Mouse (Mus musculus) testis, adult 2 months (tissue): ENCODE results near the gene Itpka. TPM values are rescaled to one million over a fixed set of nuclear protein-coding genes. Genes with fewer than 3 reads are reported as not detected.
"Not testable (repeated sequence)": the region's sequence is repeated elsewhere in the genome, so short reads cannot be mapped to it uniquely, and the experiment has no call there.

Experiments used
- H3K27ac ChIP-seq: fragments of 200-500 bp; 2 replicates; pipeline ENCODE4 v1.5.1; 2012; ENCODE audit warnings: low read depth, low read length; ENCODE audit not compliant: control insufficient read depth, insufficient read depth
- H3K27me3 ChIP-seq: fragments of 200-500 bp; 2 replicates; pipeline ENCODE4 v1.6.1; 2012; ENCODE audit warnings: mild to moderate bottlenecking, low read length, moderate library complexity; ENCODE audit not compliant: control insufficient read depth, insufficient read depth
- H3K36me3 ChIP-seq: fragments of 200-500 bp; 2 replicates; pipeline ENCODE4 v1.6.1; 2012; ENCODE audit warnings: mild to moderate bottlenecking, low read length; ENCODE audit not compliant: control insufficient read depth, insufficient read depth
- H3K4me1 ChIP-seq: fragments of 200-500 bp; 2 replicates; pipeline ENCODE4 v1.6.1; 2012; ENCODE audit warnings: low read length; ENCODE audit not compliant: control insufficient read depth, insufficient read depth
- H3K4me3 ChIP-seq: fragments of 200-500 bp; 2 replicates; pipeline ENCODE4 v1.5.1; 2012; ENCODE audit warnings: low read depth, mild to moderate bottlenecking, low read length, moderate library complexity, mixed read lengths; ENCODE audit not compliant: control insufficient read depth
- CTCF ChIP-seq: fragments of 200-500 bp; IDR thresholded peaks from 2 replicates; pipeline ENCODE4 v1.5.1; 2012; ENCODE audit warnings: low read depth, mild to moderate bottlenecking, inconsistent platforms, low read length, moderate library complexity; ENCODE audit not compliant: control insufficient read depth, insufficient read depth, insufficient replicate concordance
- POLR2A ChIP-seq: fragments of 200-500 bp; IDR thresholded peaks from 2 replicates; pipeline ENCODE4 v1.6.1; 2012; ENCODE audit warnings: low read depth, mild to moderate bottlenecking, inconsistent platforms, low read length, moderate library complexity; ENCODE audit not compliant: control insufficient read depth
- polyA plus RNA-seq: library from polyadenylated mRNA; depleted of rRNA; stranded (reverse); fragments of >200 nt; gene quantifications from 2 replicates; pipeline ENCODE4 v1.2.3, GENCODE M21; 2012

Itpka gene
- polyA plus RNA-seq, 1 experiment = 6.4 TPM

DNA sequence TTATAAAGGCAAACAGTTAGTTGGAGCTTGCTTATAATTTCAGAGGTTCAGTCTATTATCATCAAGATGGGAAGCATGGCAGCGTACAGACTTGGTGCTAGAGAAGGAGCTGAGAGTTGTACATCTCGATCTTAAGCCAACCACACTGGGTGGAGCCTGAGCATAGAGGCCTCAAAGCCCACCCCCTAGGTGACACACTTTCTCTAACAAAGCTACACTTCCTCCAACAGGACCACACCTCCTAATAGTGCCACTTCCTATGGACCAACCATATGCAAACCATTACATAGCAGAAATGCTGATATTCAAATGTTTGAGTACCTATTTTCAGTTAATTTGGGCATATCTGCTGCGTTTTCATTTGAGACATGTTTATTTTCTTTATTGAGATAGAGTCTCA lies 32.1 kb upstream of the Itpka start:
- H3K27me3 ChIP-seq = no peaks in the 10 kb centered on the region
- no peaks in the 10 kb centered on the region for H3K4me1 ChIP-seq
- no peaks in the 10 kb centered on the region for H3K36me3 ChIP-seq
- no peak overlapping the region for H3K27ac ChIP-seq
- no peak overlapping the region for H3K4me3 ChIP-seq
- TF ChIP-seq CTCF = no peak
- no peak for TF ChIP-seq POLR2A

- not testable (repeated sequence) for H3K27ac ChIP-seq, H3K4me3 ChIP-seq, H3K36me3 ChIP-seq, H3K27me3 ChIP-seq, H3K4me1 ChIP-seq
Measured at GRCm38 (mm10) chr2:119715868-119716267, 26.3 kb upstream of the Itpka start.

GRCm38 (mm10) chr2:119721070-119721469 lies 21.1 kb upstream of the Itpka start:
- Histone ChIP-seq H3K36me3 (peaks cover 6% of the 10 kb centered on the region), H3K4me3 (no peak overlapping the region), H3K27me3 (no peaks in the 10 kb centered on the region), H3K27ac (no peak overlapping the region), H3K4me1 (no peaks in the 10 kb centered on the region)
- TF ChIP-seq CTCF (no peak), POLR2A (no peak)

- Histone ChIP-seq H3K4me1 (no peaks in the 10 kb centered on the region), H3K27me3 (no peaks in the 10 kb centered on the region), H3K36me3 (peaks cover 1% of the 10 kb centered on the region), H3K27ac (no peak overlapping the region), H3K4me3 (no peak overlapping the region)
- TF ChIP-seq CTCF = no peak
Measured at GRCm38 (mm10) chr2:119727762-119728416, 14.2 kb upstream of the Itpka start.

DNA sequence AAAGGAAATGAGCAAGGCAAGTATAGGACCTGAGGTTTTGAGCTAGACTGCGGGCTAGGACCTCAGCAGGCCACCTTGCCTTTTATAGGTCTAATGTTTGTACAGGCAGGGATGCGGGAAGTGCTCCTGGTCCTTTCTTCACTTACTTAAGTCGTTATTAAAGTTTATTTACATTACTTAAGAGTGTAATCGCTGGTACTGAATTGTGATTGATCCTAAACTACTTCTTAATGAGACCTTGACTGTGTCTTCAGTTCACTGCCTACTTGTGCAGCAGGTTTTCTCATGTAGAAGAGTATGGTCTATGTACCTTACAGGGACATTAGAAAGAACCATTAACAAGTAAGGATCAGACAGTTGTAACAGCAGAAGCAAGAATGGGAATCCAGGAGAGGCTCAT lies 11.4 kb upstream of the Itpka start:
- no peak for TF ChIP-seq POLR2A
- TF ChIP-seq CTCF = no peak
- H3K4me1 ChIP-seq = no peaks in the 10 kb centered on the region
- H3K27me3 ChIP-seq = no peaks in the 10 kb centered on the region
- H3K27ac ChIP-seq = no peak overlapping the region
- peaks cover under 1% of the 10 kb centered on the region for H3K36me3 ChIP-seq
- H3K4me3 ChIP-seq = no peak overlapping the region

DNA sequence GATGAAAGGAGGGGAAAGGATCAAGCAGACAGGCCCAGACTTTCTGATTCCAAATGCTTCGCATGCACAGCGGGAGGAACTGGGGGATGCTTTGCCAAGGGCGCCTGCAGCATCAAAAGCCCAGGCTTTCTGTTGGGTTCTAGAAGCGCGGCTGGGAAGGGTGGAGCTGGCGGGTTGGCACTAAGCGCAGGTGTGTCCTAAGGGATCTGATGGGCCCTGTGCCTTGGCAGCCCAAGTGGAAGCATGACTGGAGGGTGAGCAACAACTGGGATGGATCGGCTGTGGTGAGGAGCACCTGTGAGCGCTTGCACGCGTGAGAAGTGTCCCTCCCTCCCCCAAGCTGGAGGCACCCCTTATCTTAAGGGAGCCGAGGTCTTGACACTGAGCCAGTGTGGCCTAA lies 5.0 kb upstream of the Itpka start:
- TF ChIP-seq POLR2A = no peak
- Histone ChIP-seq H3K4me3 (no peak overlapping the region), H3K4me1 (peaks cover 7% of the 10 kb centered on the region), H3K27ac (no peak overlapping the region), H3K36me3 (no peaks in the 10 kb centered on the region; the same call in 1 of the 2 replicates), H3K27me3 (no peaks in the 10 kb centered on the region)

- H3K4me3 ChIP-seq = no peak overlapping the region
- H3K36me3 ChIP-seq = no peaks in the 10 kb centered on the region
- H3K27ac ChIP-seq = no peak overlapping the region
- peaks cover 25% of the 10 kb centered on the region for H3K4me1 ChIP-seq
- H3K27me3 ChIP-seq = 0 out of 2 replicates have a peak, but pooled peaks cover 2% of the 10 kb centered on the region
- TF ChIP-seq CTCF (no peak), POLR2A (no peak)
Measured at GRCm38 (mm10) chr2:119740567-119740966, 1.6 kb upstream of the Itpka start.
